Mouse (Mus musculus): Measurements from ENCODE around the gene Tmem256. TPM values are rescaled to one million over a fixed set of nuclear protein-coding genes. Genes with fewer than 3 reads are reported as not detected.
A peak's percentile ranks its signal among the peaks of the same experiment; 100 is the strongest.
"Not testable (repeated sequence)": the region's sequence is repeated elsewhere in the genome, so short reads cannot be mapped to it uniquely, and the experiment has no call there.

Tmem256 gene
- polyA plus RNA-seq, 1 experiment: 224 TPM

- peaks cover 54% of the 10 kb centered on the region for H3K4me1 ChIP-seq (replicated peaks; ENCODE audit: control insufficient read depth, insufficient read depth, low read length)
Observed at GRCm38 (mm10) chr11:69849884-69850283, 11.6 kb downstream of the Tmem256 start.

GRCm38 (mm10) chr11:69850754-69851153, 12.4 kb downstream of the Tmem256 start:
- Histone ChIP-seq H3K4me1 (replicated peaks; ENCODE audit: control insufficient read depth, insufficient read depth, low read length) (peaks cover 55% of the 10 kb centered on the region), H3K27ac (ENCODE audit: control insufficient read depth, insufficient read depth, low read length) (peak overlapping the region; percentile 67), H3K27me3 (ENCODE audit: control insufficient read depth, insufficient read depth, low read length) (no peaks in the 10 kb centered on the region), H3K36me3 (ENCODE audit: control insufficient read depth, insufficient read depth, low read length) (no peaks in the 10 kb centered on the region), H3K4me3 (ENCODE audit: control insufficient read depth, insufficient read depth, low read length) (peak overlapping the region; percentile 15)
- TF ChIP-seq CTCF (IDR thresholded peaks at IDR 0.05; ENCODE audit: borderline replicate concordance, control insufficient read depth, extremely low read depth, insufficient read depth, low read length, poor library complexity): no peak
- no peak for TF ChIP-seq POLR2A (IDR thresholded peaks at IDR 0.05; ENCODE audit: control insufficient read depth, extremely low read depth, insufficient read depth, low read length, poor library complexity)
- peak; percentile 39 for DNase-seq
- WGBS: 15% methylated on average over 8 of the region's 8 CpGs

More at GRCm38 (mm10) chr11:69849884-69850283, 11.6 kb downstream of the Tmem256 start:
- Histone ChIP-seq H3K36me3 (ENCODE audit: control insufficient read depth, insufficient read depth, low read length) (no peaks in the 10 kb centered on the region), H3K27ac (ENCODE audit: control insufficient read depth, insufficient read depth, low read length) (peak overlapping the region; percentile 67), H3K4me3 (ENCODE audit: control insufficient read depth, insufficient read depth, low read length) (no peak overlapping the region), H3K27me3 (ENCODE audit: control insufficient read depth, insufficient read depth, low read length) (no peaks in the 10 kb centered on the region)
- TF ChIP-seq CTCF (IDR thresholded peaks at IDR 0.05; ENCODE audit: borderline replicate concordance, control insufficient read depth, extremely low read depth, insufficient read depth, low read length, poor library complexity) (no peak), POLR2A (IDR thresholded peaks at IDR 0.05; ENCODE audit: control insufficient read depth, extremely low read depth, insufficient read depth, low read length, poor library complexity) (no peak)
- no peak for DNase-seq
- 90% methylated on average over 15 of the region's 15 CpGs for WGBS

- TF ChIP-seq CTCF (IDR thresholded peaks at IDR 0.05; ENCODE audit: borderline replicate concordance, control insufficient read depth, extremely low read depth, insufficient read depth, low read length, poor library complexity) (no peak), POLR2A (IDR thresholded peaks at IDR 0.05; ENCODE audit: control insufficient read depth, extremely low read depth, insufficient read depth, low read length, poor library complexity) (no peak)
- H3K36me3 ChIP-seq (ENCODE audit: control insufficient read depth, insufficient read depth, low read length): no peaks in the 10 kb centered on the region
- peak; percentile 42 for DNase-seq
- H3K27me3 ChIP-seq (ENCODE audit: control insufficient read depth, insufficient read depth, low read length): no peaks in the 10 kb centered on the region
- H3K27ac ChIP-seq (ENCODE audit: control insufficient read depth, insufficient read depth, low read length): no peak overlapping the region
- no peak overlapping the region for H3K4me3 ChIP-seq (ENCODE audit: control insufficient read depth, insufficient read depth, low read length)
- H3K4me1 ChIP-seq (replicated peaks; ENCODE audit: control insufficient read depth, insufficient read depth, low read length): peaks cover 36% of the 10 kb centered on the region
- WGBS: 47% methylated on average over 7 of the region's 7 CpGs
Observed at GRCm38 (mm10) chr11:69853994-69854393, 15.7 kb downstream of the Tmem256 start.

GRCm38 (mm10) chr11:69854680-69855079, 16.4 kb downstream of the Tmem256 start:
- DNase-seq: no peak
- TF ChIP-seq POLR2A (IDR thresholded peaks at IDR 0.05; ENCODE audit: control insufficient read depth, extremely low read depth, insufficient read depth, low read length, poor library complexity) (no peak), CTCF (IDR thresholded peaks at IDR 0.05; ENCODE audit: borderline replicate concordance, control insufficient read depth, extremely low read depth, insufficient read depth, low read length, poor library complexity) (no peak)
- no peaks in the 10 kb centered on the region for H3K27me3 ChIP-seq (ENCODE audit: control insufficient read depth, insufficient read depth, low read length)
- no peaks in the 10 kb centered on the region for H3K36me3 ChIP-seq (ENCODE audit: control insufficient read depth, insufficient read depth, low read length)
- peaks cover 30% of the 10 kb centered on the region for H3K4me1 ChIP-seq (replicated peaks; ENCODE audit: control insufficient read depth, insufficient read depth, low read length)
- 45% methylated on average over 10 of the region's 10 CpGs for WGBS
- no peak overlapping the region for H3K27ac ChIP-seq (ENCODE audit: control insufficient read depth, insufficient read depth, low read length)
- no peak overlapping the region for H3K4me3 ChIP-seq (ENCODE audit: control insufficient read depth, insufficient read depth, low read length)

- Histone ChIP-seq H3K4me1 (replicated peaks; ENCODE audit: control insufficient read depth, insufficient read depth, low read length) (peaks cover 24% of the 10 kb centered on the region), H3K27me3 (ENCODE audit: control insufficient read depth, insufficient read depth, low read length) (no peaks in the 10 kb centered on the region), H3K36me3 (ENCODE audit: control insufficient read depth, insufficient read depth, low read length) (no peaks in the 10 kb centered on the region), H3K4me3 (ENCODE audit: control insufficient read depth, insufficient read depth, low read length) (no peak overlapping the region), H3K27ac (ENCODE audit: control insufficient read depth, insufficient read depth, low read length) (no peak overlapping the region)
- DNase-seq: peak; percentile 63
- 32% methylated on average over 16 of the region's 16 CpGs for WGBS
- TF ChIP-seq POLR2A (IDR thresholded peaks at IDR 0.05; ENCODE audit: control insufficient read depth, extremely low read depth, insufficient read depth, low read length, poor library complexity) (no peak), CTCF (IDR thresholded peaks at IDR 0.05; ENCODE audit: borderline replicate concordance, control insufficient read depth, extremely low read depth, insufficient read depth, low read length, poor library complexity) (peak; percentile 43; the same call in 1 of the 2 replicates)
Observed at GRCm38 (mm10) chr11:69855347-69855746, 17.0 kb downstream of the Tmem256 start.

- Histone ChIP-seq H3K4me1 (replicated peaks; ENCODE audit: control insufficient read depth, insufficient read depth, low read length) (peaks cover 14% of the 10 kb centered on the region), H3K36me3 (ENCODE audit: control insufficient read depth, insufficient read depth, low read length) (no peaks in the 10 kb centered on the region), H3K4me3 (ENCODE audit: control insufficient read depth, insufficient read depth, low read length) (no peak within 1 kb of the TSS), H3K27ac (ENCODE audit: control insufficient read depth, insufficient read depth, low read length) (no peak within 1 kb of the TSS), H3K27me3 (ENCODE audit: control insufficient read depth, insufficient read depth, low read length) (no peaks in the 10 kb centered on the region)
- no peak for DNase-seq
- 81% methylated on average over 30 of the region's 30 CpGs for WGBS
- TF ChIP-seq POLR2A (IDR thresholded peaks at IDR 0.05; ENCODE audit: control insufficient read depth, extremely low read depth, insufficient read depth, low read length, poor library complexity) (no peak), CTCF (IDR thresholded peaks at IDR 0.05; ENCODE audit: borderline replicate concordance, control insufficient read depth, extremely low read depth, insufficient read depth, low read length, poor library complexity) (no peak)
Observed at GRCm38 (mm10) chr11:69858113-69858998, 20.0 kb downstream of the Tmem256 start, which contains the start of gene Tnk1. Gene Tnk1, minus strand, starts transcription at chr11:69858730.

- H3K27ac ChIP-seq (ENCODE audit: control insufficient read depth, insufficient read depth, low read length); H3K4me3 ChIP-seq (ENCODE audit: control insufficient read depth, insufficient read depth, low read length); H3K36me3 ChIP-seq (ENCODE audit: control insufficient read depth, insufficient read depth, low read length); DNase-seq; H3K4me1 ChIP-seq (replicated peaks; ENCODE audit: control insufficient read depth, insufficient read depth, low read length); H3K27me3 ChIP-seq (ENCODE audit: control insufficient read depth, insufficient read depth, low read length): not testable (repeated sequence)
- 85% methylated on average over 3 of the region's 3 CpGs for WGBS
Observed at GRCm38 (mm10) chr11:69863729-69864128, 25.4 kb downstream of the Tmem256 start.

All from thymus, adult 2 months (tissue).